Mouse (Mus musculus) granulocyte monocyte progenitor cell, adult 5-6 weeks (primary cell): ENCODE results near the gene Il1rapl2. TPM values are rescaled to one million over a fixed set of nuclear protein-coding genes. Genes with fewer than 3 reads are reported as not detected.

Experiments used
- ATAC-seq: replicated peaks from 2 replicates; pipeline ENCODE4 v1.8.0; 2016; ENCODE audit warnings: mild to moderate bottlenecking, moderate TSS enrichment, inconsistent platforms; ENCODE audit not compliant: poor library complexity, severe bottlenecking
- total RNA-seq, 2 experiments: library from RNA; stranded (forward) in 1 of 2; stranded (reverse) in 1 of 2; fragments of 200-712, 200-1000 nt in 1 of 2; fragments of >200 nt in 1 of 2; fragmentation: Nextera tagmentation in 1 of 2; gene quantifications; 2 replicates each; pipeline ENCODE4 v1.2.3; 2014 to 2017

The Il1rapl2 gene
- not detected in 2 replicates for total RNA-seq (2014; fragmentation: Nextera tagmentation)
- total RNA-seq (2017), result not detected in 2 replicates

DNA sequence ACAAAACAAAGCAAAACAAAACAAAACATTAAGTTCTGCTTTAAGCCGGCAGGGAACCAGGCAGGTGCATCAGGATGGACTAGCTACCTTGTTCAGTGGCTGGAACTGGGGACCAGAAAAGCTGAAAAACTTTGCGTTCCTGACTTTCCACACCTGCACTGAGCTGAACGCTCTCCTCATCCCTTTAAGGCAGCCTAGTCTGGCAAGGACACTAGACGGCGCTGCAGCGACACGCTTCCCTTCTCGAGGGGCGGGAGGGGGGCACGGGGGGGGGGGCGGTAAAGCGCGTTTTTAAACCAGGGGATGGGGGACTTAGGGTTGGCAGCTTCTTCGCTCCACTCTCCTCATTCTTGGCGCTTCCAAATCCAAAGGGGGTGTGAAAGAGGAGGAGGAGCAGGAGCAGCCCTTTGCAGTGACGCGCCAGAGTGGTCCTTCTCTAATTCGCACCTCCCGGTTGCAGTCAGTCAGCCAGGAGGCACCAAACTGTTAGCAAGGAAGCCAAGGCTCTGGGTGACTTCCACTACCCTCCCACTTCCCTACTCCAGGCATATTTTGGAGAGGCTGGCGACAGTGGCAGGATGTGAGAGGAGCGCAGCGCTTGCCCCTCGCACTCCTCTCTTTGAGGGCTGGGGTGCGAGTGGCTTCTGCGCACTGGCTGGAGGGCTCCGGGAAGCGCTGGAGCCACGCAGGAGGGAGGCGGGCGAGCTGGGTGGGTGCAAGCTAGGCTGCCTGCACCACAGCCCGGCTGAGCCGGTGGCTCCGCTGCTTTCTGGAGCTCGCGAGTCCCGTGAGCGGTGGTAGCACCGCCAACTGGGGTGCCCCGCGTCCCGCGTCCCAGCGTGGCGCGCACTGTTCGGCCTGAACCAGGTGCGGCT lies at the start of gene Il1rapl2:
TSS of gene Il1rapl2 (plus strand) at position 288 of the 875 bp plus-strand sequence.
- no peak; the same call in 1 of the 2 replicates for ATAC-seq

GRCm38 (mm10) chrX:137548348-137548747 lies 22.1 kb upstream of the Il1rapl2 start:
- ATAC-seq, result no peak

DNA sequence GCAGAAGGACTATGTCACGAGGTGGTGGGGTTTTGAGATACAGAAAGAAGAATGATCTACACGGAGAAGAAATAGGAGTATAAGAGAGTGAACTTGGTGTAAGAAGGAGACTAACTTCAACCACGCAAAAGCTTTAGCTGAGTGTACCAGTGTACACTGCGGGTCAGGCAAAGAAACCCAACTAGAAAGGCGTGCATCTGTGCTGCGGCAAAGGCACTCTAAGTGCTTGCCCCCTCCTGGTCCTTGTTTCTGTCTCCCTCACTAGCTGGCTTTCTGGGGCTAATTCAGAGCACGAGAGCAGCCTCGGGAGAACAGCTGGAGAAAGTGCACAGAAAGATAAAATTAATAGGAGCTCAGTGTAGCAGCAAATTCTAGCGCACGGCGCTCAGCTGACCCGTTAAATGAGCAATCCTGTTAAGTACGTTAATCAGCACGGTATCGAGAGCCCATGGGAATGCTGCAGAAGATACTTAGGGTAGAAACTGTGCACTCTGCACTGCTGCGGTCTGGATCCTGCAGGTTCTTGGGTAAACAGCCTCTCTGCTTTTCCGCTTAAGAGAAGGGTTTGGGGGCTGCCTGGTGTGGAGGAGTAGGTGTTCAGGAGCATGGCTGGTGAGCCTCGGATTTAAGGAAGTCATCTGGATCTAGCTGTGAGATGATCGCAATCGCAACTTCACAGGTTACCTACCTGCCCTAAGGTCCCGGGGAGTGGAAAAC lies 778 bp upstream of the Il1rapl2 start:
- no peak for ATAC-seq

GRCm38 (mm10) chrX:137582656-137583055 lies 12.2 kb downstream of the Il1rapl2 start:
- no peak for ATAC-seq

- ATAC-seq, result no peak
Measured at GRCm38 (mm10) chrX:137620697-137621096, 50.3 kb downstream of the Il1rapl2 start.

DNA sequence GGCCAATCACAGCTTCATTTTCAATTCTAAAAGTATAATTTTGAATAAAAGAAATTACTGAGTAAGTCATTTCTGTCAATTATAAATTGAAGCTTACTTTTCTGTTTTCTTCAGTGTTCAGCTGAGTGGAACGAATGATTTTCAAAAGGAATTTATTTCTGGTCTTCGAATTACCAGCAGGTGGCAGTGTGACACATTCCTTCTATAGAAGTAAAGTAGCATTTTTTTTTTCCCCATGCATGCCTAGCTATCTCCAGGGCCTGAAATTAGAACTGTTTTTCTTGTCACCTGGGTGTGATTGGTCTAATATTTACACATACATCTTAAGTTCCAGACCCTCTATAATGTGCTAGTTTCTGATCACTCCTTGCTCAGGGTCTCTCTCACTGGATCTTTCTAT lies 96.6 kb downstream of the Il1rapl2 start:
- no peak for ATAC-seq

- no peak for ATAC-seq
Measured at GRCm38 (mm10) chrX:137687974-137688373, 117.6 kb downstream of the Il1rapl2 start.

GRCm38 (mm10) chrX:137700006-137700405 lies 129.6 kb downstream of the Il1rapl2 start:
- no peak for ATAC-seq

- no peak for ATAC-seq
Measured at GRCm38 (mm10) chrX:137755537-137755936, 185.1 kb downstream of the Il1rapl2 start.

- no peak for ATAC-seq
Measured at GRCm38 (mm10) chrX:137805484-137806200, 235.2 kb downstream of the Il1rapl2 start.

- no peak for ATAC-seq
Measured at GRCm38 (mm10) chrX:137806231-137807114, 236.1 kb downstream of the Il1rapl2 start.

DNA sequence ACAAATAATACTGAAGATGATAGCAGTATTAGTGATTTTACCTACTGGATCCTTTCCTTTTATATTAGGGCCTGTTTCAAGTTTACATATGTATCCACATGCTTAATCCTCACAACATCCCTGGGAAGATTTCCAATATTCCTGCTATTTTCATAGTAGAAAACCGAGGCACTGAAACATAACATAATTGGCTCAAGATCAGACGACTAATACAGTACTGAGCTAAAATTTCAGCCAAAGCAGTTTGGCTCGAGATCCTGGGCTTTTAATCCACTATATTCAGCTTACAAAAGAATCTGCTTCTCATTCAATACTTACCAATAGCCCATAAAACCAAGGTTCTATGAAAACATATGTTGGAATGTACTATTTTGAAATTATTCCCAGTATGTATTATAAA lies 239.1 kb downstream of the Il1rapl2 start:
- no peak for ATAC-seq

DNA sequence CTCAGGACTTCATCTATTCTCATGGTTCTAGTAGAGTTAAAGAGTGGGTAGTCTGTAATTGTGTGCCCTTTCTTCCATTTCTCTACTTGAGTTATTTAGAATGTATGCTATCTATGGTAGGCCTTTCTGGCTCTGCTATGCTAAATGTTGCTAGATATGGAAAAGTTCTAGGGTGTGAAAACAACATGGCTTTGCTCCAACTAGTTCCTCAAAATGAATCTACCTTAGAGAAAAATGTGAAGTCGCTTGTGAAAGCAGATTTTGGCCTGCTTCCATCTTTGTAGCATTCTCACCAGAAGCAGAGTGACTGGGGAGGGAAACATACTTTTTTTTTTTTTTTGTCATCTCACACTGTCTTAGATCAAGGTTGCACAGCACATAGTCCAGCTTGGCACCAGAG lies 241.7 kb downstream of the Il1rapl2 start:
- ATAC-seq, result no peak

GRCm38 (mm10) chrX:137848936-137849335 lies 278.5 kb downstream of the Il1rapl2 start:
- ATAC-seq, result no peak

DNA sequence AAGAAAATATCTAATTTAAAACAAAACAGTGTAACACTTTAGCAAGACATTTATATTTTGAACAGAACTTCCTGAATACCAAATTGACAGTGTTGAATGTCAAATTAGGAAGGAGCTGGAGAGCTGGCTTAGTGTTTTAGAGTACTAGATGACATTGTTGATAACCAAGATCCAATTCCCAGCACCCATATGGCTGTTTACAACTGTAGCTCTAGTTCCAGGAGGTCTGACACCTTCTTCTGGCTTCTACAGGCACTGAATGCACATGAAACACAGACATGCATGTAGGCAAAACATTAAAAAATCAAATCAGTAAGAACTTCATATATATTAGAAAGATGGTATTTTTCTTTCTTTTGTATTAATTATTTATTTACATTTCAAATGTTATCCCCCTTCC lies 353.1 kb downstream of the Il1rapl2 start:
- ATAC-seq, result no peak

- ATAC-seq, result no peak
Measured at GRCm38 (mm10) chrX:137926835-137927234, 356.4 kb downstream of the Il1rapl2 start.

GRCm38 (mm10) chrX:137947741-137948140 lies 377.3 kb downstream of the Il1rapl2 start:
- ATAC-seq, result no peak

- no peak for ATAC-seq
Measured at GRCm38 (mm10) chrX:137971306-137971705, 400.9 kb downstream of the Il1rapl2 start.

- no peak for ATAC-seq
Measured at GRCm38 (mm10) chrX:138043113-138043512, 472.7 kb downstream of the Il1rapl2 start.

GRCm38 (mm10) chrX:138103954-138104353 lies 533.5 kb downstream of the Il1rapl2 start:
- ATAC-seq, result no peak
